Mouse (Mus musculus): ENCODE results near the gene Creb5. TPM values are rescaled to one million over a fixed set of nuclear protein-coding genes. Genes with fewer than 3 reads are reported as not detected.

The Creb5 gene
- polyA plus RNA-seq, 1 experiment from 2014 or later: 11.7 TPM

GRCm38 (mm10) chr6:53576841-53577240, 289.8 kb downstream of the Creb5 start:
- Histone ChIP-seq H3K27me3 (ENCODE audit: control insufficient read depth, insufficient read depth, low read length) (no peaks in the 10 kb centered on the region), H3K4me3 (ENCODE audit: low read depth, low read length) (no peak overlapping the region), H3K36me3 (replicated peaks; ENCODE audit: control insufficient read depth, insufficient read depth, low read depth, low read length) (no peaks in the 10 kb centered on the region), H3K4me2 (ENCODE audit: low read depth, low read length) (no peak overlapping the region), H3K9ac (replicated peaks; ENCODE audit: low read length) (no peak overlapping the region), H3K9me3 (replicated peaks; ENCODE audit: control insufficient read depth, low read length) (no peaks in the 10 kb centered on the region), H3K4me1 (ENCODE audit: control insufficient read depth, insufficient read depth, low read length) (peaks cover 7% of the 10 kb centered on the region; the same call in 1 of the 2 replicates), H3K27ac (replicated peaks; ENCODE audit: low read depth, low read length) (no peak overlapping the region)
- 62% methylated on average over 6 of the region's 6 CpGs for WGBS
- DNase-seq (ENCODE audit: low spot score): no peak
- ATAC-seq (replicated peaks; ENCODE audit: insufficient number of reproducible peaks, low FRiP score, low TSS enrichment, low read depth): no peak

GRCm38 (mm10) chr6:53577776-53578175, 290.7 kb downstream of the Creb5 start:
- Histone ChIP-seq H3K9ac (replicated peaks; ENCODE audit: low read length) (no peak overlapping the region), H3K4me1 (ENCODE audit: control insufficient read depth, insufficient read depth, low read length) (peaks cover 2% of the 10 kb centered on the region; the same call in 1 of the 2 replicates), H3K4me3 (ENCODE audit: low read depth, low read length) (no peak overlapping the region), H3K27me3 (ENCODE audit: control insufficient read depth, insufficient read depth, low read length) (no peaks in the 10 kb centered on the region), H3K9me3 (replicated peaks; ENCODE audit: control insufficient read depth, low read length) (no peaks in the 10 kb centered on the region), H3K36me3 (replicated peaks; ENCODE audit: control insufficient read depth, insufficient read depth, low read depth, low read length) (no peaks in the 10 kb centered on the region), H3K4me2 (ENCODE audit: low read depth, low read length) (no peak overlapping the region), H3K27ac (replicated peaks; ENCODE audit: low read depth, low read length) (no peak overlapping the region)
- ATAC-seq (replicated peaks; ENCODE audit: insufficient number of reproducible peaks, low FRiP score, low TSS enrichment, low read depth): no peak
- WGBS: 52% methylated on average over 3 of the region's 3 CpGs
- DNase-seq (ENCODE audit: low spot score): no peak

GRCm38 (mm10) chr6:53580346-53580745, 293.3 kb downstream of the Creb5 start:
- DNase-seq (ENCODE audit: low spot score) (no peak), ATAC-seq (replicated peaks; ENCODE audit: insufficient number of reproducible peaks, low FRiP score, low TSS enrichment, low read depth) (no peak)
- WGBS: 81% methylated on average over 7 of the region's 7 CpGs
- H3K27ac ChIP-seq (replicated peaks; ENCODE audit: low read depth, low read length): no peak overlapping the region
- H3K4me1 ChIP-seq (ENCODE audit: control insufficient read depth, insufficient read depth, low read length): peaks cover 2% of the 10 kb centered on the region; the same call in 1 of the 2 replicates
- H3K9me3 ChIP-seq (replicated peaks; ENCODE audit: control insufficient read depth, low read length): no peaks in the 10 kb centered on the region
- H3K36me3 ChIP-seq (replicated peaks; ENCODE audit: control insufficient read depth, insufficient read depth, low read depth, low read length): no peaks in the 10 kb centered on the region
- H3K27me3 ChIP-seq (ENCODE audit: control insufficient read depth, insufficient read depth, low read length): no peaks in the 10 kb centered on the region
- no peak overlapping the region for H3K4me3 ChIP-seq (ENCODE audit: low read depth, low read length)
- H3K4me2 ChIP-seq (ENCODE audit: low read depth, low read length): no peak overlapping the region
- no peak overlapping the region for H3K9ac ChIP-seq (replicated peaks; ENCODE audit: low read length)

GRCm38 (mm10) chr6:53583234-53583875, 296.3 kb downstream of the Creb5 start:
- Histone ChIP-seq H3K9me3 (replicated peaks; ENCODE audit: control insufficient read depth, low read length) (no peaks in the 10 kb centered on the region), H3K9ac (replicated peaks; ENCODE audit: low read length) (no peak overlapping the region), H3K4me3 (ENCODE audit: low read depth, low read length) (no peak overlapping the region), H3K4me1 (ENCODE audit: control insufficient read depth, insufficient read depth, low read length) (no peaks in the 10 kb centered on the region; the same call in 1 of the 2 replicates), H3K4me2 (ENCODE audit: low read depth, low read length) (no peak overlapping the region), H3K36me3 (replicated peaks; ENCODE audit: control insufficient read depth, insufficient read depth, low read depth, low read length) (no peaks in the 10 kb centered on the region), H3K27ac (replicated peaks; ENCODE audit: low read depth, low read length) (no peak overlapping the region), H3K27me3 (ENCODE audit: control insufficient read depth, insufficient read depth, low read length) (no peaks in the 10 kb centered on the region)
- WGBS: 50% methylated on average over 19 of the region's 19 CpGs
- no peak for ATAC-seq (replicated peaks; ENCODE audit: insufficient number of reproducible peaks, low FRiP score, low TSS enrichment, low read depth)
- no peak for DNase-seq (ENCODE audit: low spot score)

- Histone ChIP-seq H3K4me2 (ENCODE audit: low read depth, low read length) (no peak overlapping the region), H3K9me3 (replicated peaks; ENCODE audit: control insufficient read depth, low read length) (no peaks in the 10 kb centered on the region), H3K4me3 (ENCODE audit: low read depth, low read length) (no peak overlapping the region), H3K9ac (replicated peaks; ENCODE audit: low read length) (no peak overlapping the region), H3K27me3 (ENCODE audit: control insufficient read depth, insufficient read depth, low read length) (no peaks in the 10 kb centered on the region), H3K4me1 (ENCODE audit: control insufficient read depth, insufficient read depth, low read length) (no peaks in the 10 kb centered on the region; the same call in 1 of the 2 replicates), H3K36me3 (replicated peaks; ENCODE audit: control insufficient read depth, insufficient read depth, low read depth, low read length) (no peaks in the 10 kb centered on the region), H3K27ac (replicated peaks; ENCODE audit: low read depth, low read length) (no peak overlapping the region)
- ATAC-seq (replicated peaks; ENCODE audit: insufficient number of reproducible peaks, low FRiP score, low TSS enrichment, low read depth) (no peak), DNase-seq (ENCODE audit: low spot score) (no peak)
- 51% methylated on average over 10 of the region's 10 CpGs for WGBS
These were observed 297.8 kb downstream of the Creb5 start for GRCm38 (mm10) chr6:53584718-53585405.

DNA sequence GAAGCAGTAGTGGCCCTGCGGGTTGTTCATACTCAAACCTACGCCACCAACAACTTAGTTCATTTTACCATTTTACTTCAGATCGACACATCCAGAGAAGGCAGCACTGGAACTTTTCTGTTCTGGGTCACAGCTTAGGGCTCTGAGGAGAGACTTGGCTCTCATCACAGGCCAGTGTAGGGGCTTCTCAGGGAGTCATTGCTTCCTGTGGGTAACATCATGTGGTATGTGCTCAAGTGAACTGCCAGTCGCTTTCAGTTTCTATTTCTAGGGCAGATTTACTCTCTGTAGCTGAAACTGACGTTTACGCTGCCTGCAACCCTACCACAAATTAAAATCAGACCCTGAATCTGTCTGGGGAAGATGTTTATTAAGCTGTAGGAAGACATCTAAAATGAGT, 302.7 kb downstream of the Creb5 start:
- no peaks in the 10 kb centered on the region for H3K9me3 ChIP-seq (replicated peaks; ENCODE audit: control insufficient read depth, low read length)
- no peaks in the 10 kb centered on the region for H3K27me3 ChIP-seq (ENCODE audit: control insufficient read depth, insufficient read depth, low read length)
- H3K4me3 ChIP-seq (ENCODE audit: low read depth, low read length): no peak overlapping the region
- 73% methylated on average over 6 of the region's 6 CpGs for WGBS
- H3K4me1 ChIP-seq (ENCODE audit: control insufficient read depth, insufficient read depth, low read length): no peaks in the 10 kb centered on the region; the same call in 1 of the 2 replicates
- no peak overlapping the region for H3K9ac ChIP-seq (replicated peaks; ENCODE audit: low read length)
- no peaks in the 10 kb centered on the region for H3K36me3 ChIP-seq (replicated peaks; ENCODE audit: control insufficient read depth, insufficient read depth, low read depth, low read length)
- no peak for DNase-seq (ENCODE audit: low spot score)
- ATAC-seq (replicated peaks; ENCODE audit: insufficient number of reproducible peaks, low FRiP score, low TSS enrichment, low read depth): no peak
- no peak overlapping the region for H3K4me2 ChIP-seq (ENCODE audit: low read depth, low read length)
- H3K27ac ChIP-seq (replicated peaks; ENCODE audit: low read depth, low read length): no peak overlapping the region

DNA sequence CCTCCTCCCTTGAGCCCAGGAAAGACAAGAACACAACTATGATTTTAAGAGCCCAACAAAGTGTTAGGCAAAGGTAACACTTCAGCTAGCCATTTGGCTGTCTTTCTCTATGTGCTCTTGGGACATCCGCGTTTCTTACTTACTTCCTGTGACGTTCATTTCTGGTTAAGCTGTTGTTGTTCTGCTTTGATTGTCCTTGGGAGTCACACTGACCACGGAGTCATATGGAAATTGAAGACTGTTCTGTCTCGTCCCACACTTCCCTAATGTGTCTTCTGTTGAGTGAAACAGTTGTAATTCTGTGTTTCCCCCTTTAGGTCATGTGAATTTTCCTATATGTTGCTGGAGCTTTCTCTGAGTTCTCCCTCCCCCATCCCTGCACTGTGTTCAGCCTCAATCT, 305.2 kb downstream of the Creb5 start:
- WGBS: 82% methylated on average over 5 of the region's 5 CpGs
- Histone ChIP-seq H3K4me2 (ENCODE audit: low read depth, low read length) (no peak overlapping the region), H3K27me3 (ENCODE audit: control insufficient read depth, insufficient read depth, low read length) (no peaks in the 10 kb centered on the region), H3K9me3 (replicated peaks; ENCODE audit: control insufficient read depth, low read length) (no peaks in the 10 kb centered on the region), H3K36me3 (replicated peaks; ENCODE audit: control insufficient read depth, insufficient read depth, low read depth, low read length) (no peaks in the 10 kb centered on the region), H3K27ac (replicated peaks; ENCODE audit: low read depth, low read length) (no peak overlapping the region), H3K4me3 (ENCODE audit: low read depth, low read length) (no peak overlapping the region), H3K4me1 (ENCODE audit: control insufficient read depth, insufficient read depth, low read length) (no peaks in the 10 kb centered on the region; the same call in 1 of the 2 replicates), H3K9ac (replicated peaks; ENCODE audit: low read length) (no peak overlapping the region)
- ATAC-seq (replicated peaks; ENCODE audit: insufficient number of reproducible peaks, low FRiP score, low TSS enrichment, low read depth) (no peak), DNase-seq (ENCODE audit: low spot score) (no peak)

- no peaks in the 10 kb centered on the region for H3K36me3 ChIP-seq (replicated peaks; ENCODE audit: control insufficient read depth, insufficient read depth, low read depth, low read length)
- DNase-seq (ENCODE audit: low spot score) (peak; percentile 39), ATAC-seq (replicated peaks; ENCODE audit: insufficient number of reproducible peaks, low FRiP score, low TSS enrichment, low read depth) (no peak)
- H3K27me3 ChIP-seq (ENCODE audit: control insufficient read depth, insufficient read depth, low read length): no peaks in the 10 kb centered on the region
- H3K27ac ChIP-seq (replicated peaks; ENCODE audit: low read depth, low read length): no peak overlapping the region
- no peaks in the 10 kb centered on the region for H3K9me3 ChIP-seq (replicated peaks; ENCODE audit: control insufficient read depth, low read length)
- WGBS: 26% methylated on average over 4 of the region's 4 CpGs
- no peaks in the 10 kb centered on the region; the same call in 1 of the 2 replicates for H3K4me1 ChIP-seq (ENCODE audit: control insufficient read depth, insufficient read depth, low read length)
- no peak overlapping the region for H3K4me3 ChIP-seq (ENCODE audit: low read depth, low read length)
- H3K9ac ChIP-seq (replicated peaks; ENCODE audit: low read length): no peak overlapping the region
- no peak overlapping the region for H3K4me2 ChIP-seq (ENCODE audit: low read depth, low read length)
These were observed 306.5 kb downstream of the Creb5 start for GRCm38 (mm10) chr6:53593603-53594002.
